Mouse (Mus musculus): ENCODE measurements around the gene Snd1.

GRCm38 (mm10) chr6:28449253-28449652 is 25.7 kb upstream of the Snd1 start, which contains the start of gene Pax4:
- TF ChIP-seq FLI1 (IDR thresholded peaks at IDR 0.05; ENCODE audit: low read length): no peak
- no peak for TF ChIP-seq GATA1 (IDR thresholded peaks at IDR 0.05; ENCODE audit: borderline replicate concordance, low read length)
